Mouse (Mus musculus) embryonic fibroblast, embryonic 13.5 days (primary cell): ENCODE results near the gene Dus1l. TPM values are rescaled to one million over a fixed set of nuclear protein-coding genes. Genes with fewer than 3 reads are reported as not detected.

Source experiments
- H3K27ac ChIP-seq: 2 replicates; pipeline ENCODE4 v1.5.1; 2012; ENCODE audit warnings: low read length, control low read depth, inconsistent platforms; ENCODE audit not compliant: insufficient read depth
- H3K4me1 ChIP-seq: 2 replicates; pipeline ENCODE4 v1.6.1; 2011; ENCODE audit warnings: low read length; ENCODE audit not compliant: control insufficient read depth, insufficient read depth
- H3K4me3 ChIP-seq: 2 replicates; pipeline ENCODE4 v1.5.1; 2011; ENCODE audit warnings: mild to moderate bottlenecking, control low read depth, low read length; ENCODE audit not compliant: insufficient read depth
- CTCF ChIP-seq: IDR thresholded peaks from 2 replicates; pipeline ENCODE4 v1.5.1; 2011; ENCODE audit warnings: mild to moderate bottlenecking, control low read depth, low read length, moderate library complexity, borderline replicate concordance; ENCODE audit not compliant: insufficient read depth
- POLR2A ChIP-seq: IDR thresholded peaks from 2 replicates; pipeline ENCODE4 v1.6.1; 2011; ENCODE audit warnings: low read depth, mild to moderate bottlenecking, control low read depth, low read length, moderate library complexity
- polyA plus RNA-seq: library from polyadenylated mRNA; stranded (reverse); fragments of >200 nt; gene quantifications from 2 replicates; pipeline ENCODE4 v1.2.4, GENCODE M21; 2011; ENCODE audit warnings: low read depth; ENCODE audit not compliant: missing spikeins, insufficient read length

Dus1l gene
- polyA plus RNA-seq, 1 experiment, result 24.0 TPM

GRCm38 (mm10) chr11:120820546-120820945 lies 24.3 kb upstream of the Dus1l start:
- H3K27ac ChIP-seq, result no peak overlapping the region
- peaks cover 2% of the 10 kb centered on the region; the same call in 1 of the 2 replicates for H3K4me1 ChIP-seq
- H3K4me3 ChIP-seq, result no peak overlapping the region
- no peak for TF ChIP-seq CTCF
- no peak for TF ChIP-seq POLR2A

GRCm38 (mm10) chr11:120819556-120819955 lies 23.4 kb upstream of the Dus1l start:
- Histone ChIP-seq H3K4me3 (no peak overlapping the region), H3K27ac (no peak overlapping the region), H3K4me1 (no peaks in the 10 kb centered on the region)
- no peak for TF ChIP-seq CTCF
- TF ChIP-seq POLR2A, result no peak

DNA sequence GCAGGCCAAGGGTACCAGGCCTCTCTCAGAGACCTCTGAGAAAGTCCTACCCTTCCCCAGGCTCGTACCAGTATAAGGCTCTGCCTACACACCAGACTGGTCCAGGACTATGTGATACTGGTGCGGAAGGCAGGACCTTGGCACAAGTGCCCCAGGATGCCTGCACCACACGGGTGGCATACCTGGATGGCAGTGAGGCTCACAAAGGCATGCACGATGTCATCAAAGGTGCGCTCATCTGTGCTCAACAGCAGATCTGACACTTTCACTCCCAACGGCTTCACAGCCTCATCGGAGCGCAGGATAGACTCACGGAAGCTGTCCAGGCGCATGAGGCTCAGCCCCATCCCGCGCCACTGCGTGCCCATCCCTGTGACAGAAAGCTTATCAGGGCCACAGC lies 22.0 kb upstream of the Dus1l start:
- TF ChIP-seq POLR2A, result no peak
- no peak for TF ChIP-seq CTCF
- Histone ChIP-seq H3K4me1 (no peaks in the 10 kb centered on the region), H3K27ac (no peak overlapping the region), H3K4me3 (no peak overlapping the region)

GRCm38 (mm10) chr11:120817358-120817757 lies 21.2 kb upstream of the Dus1l start:
- TF ChIP-seq POLR2A (no peak), CTCF (no peak)
- Histone ChIP-seq H3K4me3 (no peak overlapping the region), H3K4me1 (no peaks in the 10 kb centered on the region), H3K27ac (no peak overlapping the region)

DNA sequence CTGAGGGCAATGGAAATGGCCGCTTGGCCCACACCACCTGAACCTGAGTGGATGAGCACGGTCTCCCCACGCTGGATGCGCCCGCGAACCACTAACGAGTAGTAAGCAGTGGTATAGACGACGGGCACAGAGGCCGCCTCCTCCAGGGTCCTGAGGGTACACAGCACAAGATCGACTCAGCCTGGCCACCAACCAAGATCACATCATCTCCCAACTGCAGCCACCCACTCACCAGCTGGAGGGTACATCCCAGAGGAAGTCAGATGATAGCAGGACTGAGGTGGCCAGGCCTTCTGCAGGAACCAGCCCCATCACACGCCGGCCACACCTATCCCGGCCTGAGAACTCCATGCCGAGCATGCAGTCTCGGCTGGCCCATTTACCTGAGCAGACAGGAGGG lies 15.9 kb upstream of the Dus1l start:
- no peaks in the 10 kb centered on the region for H3K4me1 ChIP-seq
- TF ChIP-seq POLR2A (no peak), CTCF (no peak)
- H3K4me3 ChIP-seq, result no peak overlapping the region
- H3K27ac ChIP-seq, result no peak overlapping the region

DNA sequence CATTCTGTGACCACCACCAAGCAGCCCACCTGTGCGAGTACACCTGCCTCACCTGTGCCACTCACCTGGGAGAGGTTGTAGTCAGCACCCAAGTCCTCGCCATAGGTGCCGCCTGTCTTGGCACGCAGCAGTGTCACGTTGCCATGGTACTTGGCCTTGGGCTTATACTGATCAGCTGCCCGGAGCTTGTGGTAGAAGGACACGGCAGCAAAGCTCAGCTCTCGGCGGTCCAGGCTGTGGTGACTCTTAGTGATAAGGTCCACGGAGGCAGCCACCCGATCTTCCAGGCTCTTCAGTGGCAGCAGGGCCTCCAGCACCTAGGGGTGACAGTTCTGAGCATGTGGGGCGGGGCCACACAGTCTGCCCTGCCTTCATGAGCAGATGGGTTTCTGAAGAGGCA lies 11.8 kb upstream of the Dus1l start:
- Histone ChIP-seq H3K4me3 (no peak overlapping the region), H3K4me1 (no peaks in the 10 kb centered on the region), H3K27ac (no peak overlapping the region)
- no peak for TF ChIP-seq CTCF
- TF ChIP-seq POLR2A, result no peak

GRCm38 (mm10) chr11:120805375-120806298 lies 9.4 kb upstream of the Dus1l start:
- H3K4me3 ChIP-seq, result no peak overlapping the region

GRCm38 (mm10) chr11:120804769-120805168 lies 8.6 kb upstream of the Dus1l start:
- Histone ChIP-seq H3K4me3 (no peak overlapping the region), H3K4me1 (peaks cover 8% of the 10 kb centered on the region; the same call in 1 of the 2 replicates), H3K27ac (no peak overlapping the region)
- TF ChIP-seq CTCF, result no peak
- no peak for TF ChIP-seq POLR2A

More at GRCm38 (mm10) chr11:120805375-120806298, 9.4 kb upstream of the Dus1l start:
- Histone ChIP-seq H3K27ac (no peak overlapping the region), H3K4me1 (0 out of 2 replicates have a peak, but pooled peaks cover 3% of the 10 kb centered on the region)
- TF ChIP-seq POLR2A, result no peak

DNA sequence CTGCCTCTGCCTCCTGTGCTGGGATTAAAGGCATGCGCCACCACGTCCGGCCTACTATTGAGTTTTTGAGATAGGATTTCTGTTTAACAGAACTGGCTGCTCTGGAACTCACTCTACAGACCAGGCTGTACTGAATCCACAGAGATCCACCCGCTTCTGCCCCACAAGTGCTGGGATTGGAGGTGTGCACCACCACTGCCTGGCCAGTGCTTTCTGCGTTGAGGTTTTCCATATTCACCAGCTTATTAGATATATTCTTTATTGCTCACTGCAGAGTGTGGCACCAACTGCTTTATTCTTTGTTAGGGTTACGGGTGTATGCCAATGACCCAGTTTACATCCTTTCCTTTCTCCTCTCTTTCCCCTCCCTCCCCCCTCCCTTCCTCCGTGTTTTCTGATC lies 8.1 kb upstream of the Dus1l start:
- TF ChIP-seq POLR2A (no peak), CTCF (no peak)
- Histone ChIP-seq H3K4me3 (no peak overlapping the region), H3K27ac (no peak overlapping the region)

More for the DNA sequence above, 8.1 kb upstream of the Dus1l start:
- H3K4me1 ChIP-seq, result peaks cover 8% of the 10 kb centered on the region; the same call in 1 of the 2 replicates
